Comparison of ENCODE assay signal across 30 mouse cellular contexts in genomic region chr5:130333971-130334370, GRCm38 (mm10). TPM values are rescaled to one million over a fixed set of nuclear protein-coding genes. Genes with fewer than 3 reads are reported as not detected.
DNase-seq lines count a peak whose midpoint lies in the region; ATAC-seq and TF ChIP-seq lines count a peak whose summit lies in the region.
"Had no signal": no experiment of that assay in that cellular context is flagged by ENCODE, and none has a peak within 500 bp of the region (broad histone marks: within the 10 kb centered on the region; RNA-seq: fewer than 3 reads in every experiment).

No protein-coding gene starts in this region.

- H3K27ac ChIP-seq in hindbrain, postnatal 0 days: peak overlapping the region; percentile 7; the same call in 1 of the 2 replicates
- no peak overlapping the region for H3K27ac ChIP-seq in hindbrain, embryonic 10.5 days
- H3K27ac ChIP-seq in lung, postnatal 0 days (ENCODE audit: low read length): no peak overlapping the region
- H3K27ac ChIP-seq in limb, embryonic 10.5 days: no peak overlapping the region
- H3K27ac ChIP-seq: embryonic facial prominence, embryonic 15.5 days; heart, adult 2 months; heart, embryonic 13.5 days; hindbrain, embryonic 12.5 days; limb, embryonic 13.5 days; liver, embryonic 12.5 days; midbrain, embryonic 15.5 days; neural tube, embryonic 13.5 days had no signal

- no peaks in the 10 kb centered on the region for H3K4me1 ChIP-seq in hindbrain, postnatal 0 days (ENCODE audit: insufficient read depth, low read length)
- H3K4me1 ChIP-seq in hindbrain, embryonic 10.5 days (replicated peaks): no peaks in the 10 kb centered on the region
- H3K4me1 ChIP-seq in lung, postnatal 0 days (ENCODE audit: insufficient read depth, low read depth, low read length): no peaks in the 10 kb centered on the region
- no peaks in the 10 kb centered on the region for H3K4me1 ChIP-seq in limb, embryonic 10.5 days
- H3K4me1 ChIP-seq: embryonic facial prominence, embryonic 15.5 days; heart, embryonic 13.5 days; hindbrain, embryonic 12.5 days; limb, embryonic 13.5 days; liver, embryonic 12.5 days had no signal

- no peak for TF ChIP-seq EP300 in lung, postnatal 0 days (IDR thresholded peaks at IDR 0.05)

- H3K4me3 ChIP-seq in hindbrain, postnatal 0 days (ENCODE audit: low read length): no peak overlapping the region
- H3K4me3 ChIP-seq in hindbrain, embryonic 10.5 days: no peak overlapping the region
- H3K4me3 ChIP-seq in lung, postnatal 0 days (ENCODE audit: low read depth, low read length): no peak overlapping the region
- no peak overlapping the region for H3K4me3 ChIP-seq in limb, embryonic 10.5 days
- H3K4me3 ChIP-seq: embryonic facial prominence, embryonic 15.5 days; heart, adult 2 months; heart, embryonic 13.5 days; hindbrain, embryonic 12.5 days; limb, embryonic 13.5 days; liver, embryonic 12.5 days; megakaryocyte, embryonic 14.5 days; midbrain, embryonic 15.5 days; neural tube, embryonic 13.5 days had no signal

- 65% methylated on average over 11 of the region's 11 CpGs for WGBS in hindbrain, postnatal 0 days
- WGBS in hindbrain, embryonic 10.5 days: 91% methylated on average over 11 of the region's 11 CpGs
- WGBS in lung, postnatal 0 days: 95% methylated on average over 11 of the region's 11 CpGs
- WGBS in limb, embryonic 10.5 days: 94% methylated on average over 11 of the region's 11 CpGs

- H3K27me3 ChIP-seq in hindbrain, postnatal 0 days (ENCODE audit: insufficient read depth, low read length): no peaks in the 10 kb centered on the region
- H3K27me3 ChIP-seq in hindbrain, embryonic 10.5 days (ENCODE audit: insufficient read depth, poor library complexity, severe bottlenecking): no peaks in the 10 kb centered on the region
- H3K27me3 ChIP-seq in lung, postnatal 0 days (replicated peaks; ENCODE audit: insufficient read depth, low read length): no peaks in the 10 kb centered on the region
- no peaks in the 10 kb centered on the region for H3K27me3 ChIP-seq in limb, embryonic 10.5 days (ENCODE audit: low read depth, poor library complexity, severe bottlenecking)
- H3K27me3 ChIP-seq: embryonic facial prominence, embryonic 15.5 days; heart, embryonic 13.5 days; hindbrain, embryonic 12.5 days; limb, embryonic 13.5 days; liver, embryonic 12.5 days; megakaryocyte, embryonic 14.5 days; midbrain, embryonic 15.5 days; neural tube, embryonic 13.5 days had no signal

- H3K9me3 ChIP-seq in hindbrain, postnatal 0 days (ENCODE audit: low read length): no peaks in the 10 kb centered on the region
- peaks cover 7% of the 10 kb centered on the region; the same call in 1 of the 2 replicates for H3K9me3 ChIP-seq in hindbrain, embryonic 10.5 days
- no peaks in the 10 kb centered on the region for H3K9me3 ChIP-seq in lung, postnatal 0 days (ENCODE audit: low read length)
- no peaks in the 10 kb centered on the region for H3K9me3 ChIP-seq in limb, embryonic 10.5 days (replicated peaks)
- H3K9me3 ChIP-seq: embryonic facial prominence, embryonic 15.5 days; heart, embryonic 13.5 days; hindbrain, embryonic 12.5 days; limb, embryonic 13.5 days; liver, embryonic 12.5 days; midbrain, embryonic 15.5 days; neural tube, embryonic 13.5 days had no signal

- no peak for DNase-seq in hindbrain, postnatal 0 days (ENCODE audit: low spot score)
- DNase-seq in hindbrain, embryonic 10.5 days (ENCODE audit: low spot score): no peak
- DNase-seq in cerebellum, adult 11-12 months: peak; percentile 46
- DNase-seq in cerebellum, adult 8-10 months: peak; percentile 41
- peak; percentile 41 to 49 for DNase-seq in cerebellum, postnatal 36 days
- DNase-seq in lung, postnatal 0 days (ENCODE audit: low spot score): no peak
- DNase-seq in limb, embryonic 10.5 days (ENCODE audit: low spot score): no peak
- DNase-seq: adrenal gland, postnatal 10 days; gastrocnemius, postnatal 36 days; heart, adult 2 months; heart, postnatal 14 days; kidney, adult 9 months; kidney, postnatal 14 days; lung, adult 18-20 months; lung, postnatal 14 days; thymus, postnatal 14 days had no signal

- no peak for TF ChIP-seq CTCF in hindbrain, postnatal 0 days (IDR thresholded peaks at IDR 0.05; ENCODE audit: low read depth)
- no peak for TF ChIP-seq CTCF in lung, postnatal 0 days (IDR thresholded peaks at IDR 0.05)

- 0 out of 2 replicates have a peak, but pooled peaks cover 14% of the 10 kb centered on the region for H3K36me3 ChIP-seq in hindbrain, postnatal 0 days (ENCODE audit: insufficient read depth, low read length)
- peaks cover 55% of the 10 kb centered on the region for H3K36me3 ChIP-seq in hindbrain, embryonic 10.5 days
- peaks cover 12% of the 10 kb centered on the region; the same call in 1 of the 2 replicates for H3K36me3 ChIP-seq in lung, postnatal 0 days (ENCODE audit: insufficient read depth, low read length)
- peaks cover 48% of the 10 kb centered on the region for H3K36me3 ChIP-seq in limb, embryonic 10.5 days
- H3K36me3 ChIP-seq: midbrain, embryonic 15.5 days had no signal

- ATAC-seq in hindbrain, postnatal 0 days: no peak; the same call in 1 of the 2 replicates
- no peak for ATAC-seq in lung, postnatal 0 days
- ATAC-seq: intestine, embryonic 16.5 days; liver, embryonic 12.5 days; midbrain, embryonic 15.5 days had no signal

- no peak overlapping the region for H3K9ac ChIP-seq in hindbrain, postnatal 0 days (replicated peaks; ENCODE audit: low read length)
- H3K9ac ChIP-seq in lung, postnatal 0 days (replicated peaks; ENCODE audit: low read depth): no peak overlapping the region
- H3K9ac ChIP-seq: embryonic facial prominence, embryonic 15.5 days; heart, embryonic 13.5 days; hindbrain, embryonic 12.5 days; limb, embryonic 13.5 days; liver, embryonic 12.5 days; midbrain, embryonic 15.5 days; neural tube, embryonic 13.5 days had no signal

- no peak overlapping the region for H3K4me2 ChIP-seq in hindbrain, postnatal 0 days (ENCODE audit: low read depth, low read length)
- H3K4me2 ChIP-seq in lung, postnatal 0 days (replicated peaks; ENCODE audit: low read depth, low read length): no peak overlapping the region
- H3K4me2 ChIP-seq: embryonic facial prominence, embryonic 15.5 days; heart, embryonic 13.5 days; hindbrain, embryonic 12.5 days; limb, embryonic 13.5 days; liver, embryonic 12.5 days; midbrain, embryonic 15.5 days; neural tube, embryonic 13.5 days had no signal

RNA-seq across cellular contexts. Expression of gene Caln1, which starts 35.3 kb away (rescaled TPM):
- total RNA-seq in hindbrain, postnatal 0 days (2014; rRNA removed): 52.0 and 55.9 TPM in 2 replicates
- polyA plus RNA-seq in hindbrain, postnatal 0 days (2015; fragmentation: Nextera tagmentation; extraction: Ambion mirVana): 55.0 and 55.4 TPM in 2 replicates
- 0.34 and 0.93 TPM in 2 replicates for polyA plus RNA-seq in hindbrain, embryonic 10.5 days (2016; fragmentation: Nextera tagmentation; extraction: Ambion mirVana)
- polyA plus RNA-seq in lung, postnatal 0 days (2015; fragmentation: Nextera tagmentation; extraction: Ambion mirVana): not detected in 2 replicates
- polyA plus RNA-seq in limb, embryonic 10.5 days (2016; fragmentation: Nextera tagmentation; extraction: Ambion mirVana): 0.13 TPM in 1 of 2 replicates, not detected in the other
- total RNA-seq: gastrocnemius, adult 18-20 months; gastrocnemius, postnatal 36 days; heart, adult 2 months; heart, postnatal 14 days; MEL had no signal
- polyA plus RNA-seq: heart, adult 2 months; liver, embryonic 12.5 days; stomach, embryonic 14.5 days had no signal

RNA-seq across cellular contexts. Expression of gene A330070K13Rik, which starts 50.5 kb away (rescaled TPM):
- total RNA-seq in hindbrain, postnatal 0 days (2014; rRNA removed): not detected in 2 replicates
- polyA plus RNA-seq in hindbrain, postnatal 0 days (2015; fragmentation: Nextera tagmentation; extraction: Ambion mirVana): 0.73 TPM in 1 of 2 replicates, not detected in the other
- polyA plus RNA-seq in hindbrain, embryonic 10.5 days (2016; fragmentation: Nextera tagmentation; extraction: Ambion mirVana): not detected in 2 replicates
- not detected in 2 replicates for polyA plus RNA-seq in lung, postnatal 0 days (2015; fragmentation: Nextera tagmentation; extraction: Ambion mirVana)
- polyA plus RNA-seq in limb, embryonic 10.5 days (2016; fragmentation: Nextera tagmentation; extraction: Ambion mirVana): not detected in 2 replicates
- total RNA-seq: adrenal gland, postnatal 10 days; gastrocnemius, adult 18-20 months; gastrocnemius, postnatal 36 days; heart, adult 2 months; heart, postnatal 14 days; left cerebral cortex, postnatal 10 days; MEL had no signal
- polyA plus RNA-seq: C2C12; embryonic facial prominence, embryonic 15.5 days; heart, adult 2 months; heart, embryonic 13.5 days; hindbrain, embryonic 12.5 days; intestine, embryonic 16.5 days; limb, embryonic 13.5 days; liver, embryonic 12.5 days; midbrain, embryonic 15.5 days; neural tube, embryonic 13.5 days; stomach, embryonic 14.5 days had no signal

Comparison
In these comparisons a context has a peak if more than half of its experiments do, and no peak if none do; other contexts are left out.
1. RNA of gene Caln1, which starts 35.3 kb away (polyA plus RNA-seq): 55.0 to 55.4 TPM in hindbrain, postnatal 0 days; 0.34 to 0.93 TPM in hindbrain, embryonic 10.5 days, 0.13 TPM in limb, embryonic 10.5 days and not detected in lung, postnatal 0 days; every median in the first group is over 10 times any median in the second.
2. DNase-seq: peak in cerebellum, adult 11-12 months (single experiment), cerebellum, adult 8-10 months (single experiment) and cerebellum, postnatal 36 days (2 of 2); none in hindbrain, postnatal 0 days (single experiment), hindbrain, embryonic 10.5 days (single experiment), lung, postnatal 0 days (single experiment) and limb, embryonic 10.5 days (single experiment).